Mouse (Mus musculus) stomach, postnatal 0 days (tissue): ENCODE measurements around the gene Stk35. TPM values are rescaled to one million over a fixed set of nuclear protein-coding genes. Genes with fewer than 3 reads are reported as not detected.

Experiments used
- ATAC-seq: fragments of 200-750 bp; cut with Nextera tagmentation; 2 replicates; pipeline ENCODE4 v1.8.0; 2017; ENCODE audit not compliant: low FRiP score, low TSS enrichment
- DNase-seq: peaks from one replicate; pipeline ENCODE4 v3.0.0-alpha.2; 2016; ENCODE audit warnings: low spot score
- H3K27ac ChIP-seq: fragments of 300-500 bp; sonication (generic); replicated peaks from 2 replicates; pipeline ENCODE4 v1.5.1; 2014; ENCODE audit warnings: mild to moderate bottlenecking, control low read depth
- H3K27me3 ChIP-seq: fragments of 300-500 bp; sonication (generic); 2 replicates; pipeline ENCODE4 v1.6.1; 2014; ENCODE audit warnings: low read length; ENCODE audit not compliant: control insufficient read depth, insufficient read depth
- H3K36me3 ChIP-seq: fragments of 300-500 bp; sonication (generic); 2 replicates; pipeline ENCODE4 v1.6.1; 2014; ENCODE audit warnings: low read length, mixed read lengths; ENCODE audit not compliant: control insufficient read depth, insufficient read depth
- H3K4me1 ChIP-seq: fragments of 300-500 bp; sonication (generic); replicated peaks from 2 replicates; pipeline ENCODE4 v1.6.1; 2014; ENCODE audit warnings: antibody characterized with exemption; ENCODE audit not compliant: control insufficient read depth, insufficient read depth
- H3K4me2 ChIP-seq: fragments of 300-500 bp; sonication (generic); replicated peaks from 2 replicates; pipeline ENCODE4 v1.6.1; 2014; ENCODE audit warnings: low read depth, mild to moderate bottlenecking, control low read depth, moderate library complexity
- H3K4me3 ChIP-seq: fragments of 300-500 bp; sonication (generic); 2 replicates; pipeline ENCODE4 v1.5.1; 2014; ENCODE audit warnings: low read depth, low read length, control low read depth
- H3K9ac ChIP-seq: fragments of 300-500 bp; sonication (generic); 2 replicates; pipeline ENCODE4 v1.6.1; 2014; ENCODE audit warnings: mild to moderate bottlenecking, low read length, control low read depth, mixed read lengths
- H3K9me3 ChIP-seq: fragments of 300-500 bp; sonication (generic); 2 replicates; pipeline ENCODE4 v1.6.1; 2016; ENCODE audit warnings: low read length; ENCODE audit not compliant: control insufficient read depth
- CTCF ChIP-seq: IDR thresholded peaks from 2 replicates; pipeline ENCODE4 v1.5.1; 2016; ENCODE audit warnings: antibody characterized with exemption, low read depth, mild to moderate bottlenecking, moderate library complexity
- EP300 ChIP-seq: optimal IDR thresholded peaks from 2 replicates; pipeline ENCODE3; 2016; ENCODE audit warnings: antibody characterized with exemption
- WGBS: fragments of 180-500 bp; shearing (Covaris S2); extraction: QIAGEN DNeasy Blood & Tissue Kit; methylation state at CpG from one replicate; pipeline ENCODE4 v1.1.7; 2014; 5-methylcytosine and 5-hydroxymethylcytosine counted together
- polyA plus RNA-seq: library from polyadenylated mRNA; unstranded; fragments of >200 nt; fragmentation: Nextera tagmentation; extraction: Ambion mirVana; gene quantifications from 2 replicates; pipeline ENCODE4 v1.2.1, GENCODE M21; 2015

Stk35 gene
- polyA plus RNA-seq, 1 experiment from 2014 or later = 5.8 TPM

DNA sequence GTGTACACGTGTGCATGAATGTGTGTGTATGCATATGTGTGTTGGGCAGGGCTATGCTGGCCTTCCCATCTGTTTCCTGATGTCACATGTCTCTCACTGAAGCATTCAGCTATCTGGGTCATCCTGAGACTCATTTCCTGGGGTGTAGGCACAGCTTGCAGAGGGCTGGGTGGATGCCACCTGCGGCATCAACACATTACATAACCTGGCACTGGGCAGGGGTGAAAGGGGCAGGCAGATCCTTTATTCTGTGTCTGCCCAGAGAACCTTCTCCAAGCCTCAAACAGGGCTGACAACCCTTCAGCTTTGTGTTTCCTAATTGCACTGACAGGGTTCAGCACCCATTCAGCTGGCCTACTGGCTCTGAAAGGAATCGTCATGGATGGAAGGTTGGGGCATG is 64.6 kb downstream of the Stk35 start:
- Histone ChIP-seq H3K9me3 (no peaks in the 10 kb centered on the region), H3K27me3 (no peaks in the 10 kb centered on the region), H3K4me2 (no peak overlapping the region), H3K4me3 (no peak overlapping the region), H3K36me3 (no peaks in the 10 kb centered on the region), H3K9ac (no peak overlapping the region), H3K4me1 (no peaks in the 10 kb centered on the region), H3K27ac (no peak overlapping the region)
- no peak for TF ChIP-seq CTCF
- TF ChIP-seq EP300 = no peak
- no peak for ATAC-seq
- 74% methylated on average over 3 of the region's 3 CpGs for WGBS
- DNase-seq = no peak

DNA sequence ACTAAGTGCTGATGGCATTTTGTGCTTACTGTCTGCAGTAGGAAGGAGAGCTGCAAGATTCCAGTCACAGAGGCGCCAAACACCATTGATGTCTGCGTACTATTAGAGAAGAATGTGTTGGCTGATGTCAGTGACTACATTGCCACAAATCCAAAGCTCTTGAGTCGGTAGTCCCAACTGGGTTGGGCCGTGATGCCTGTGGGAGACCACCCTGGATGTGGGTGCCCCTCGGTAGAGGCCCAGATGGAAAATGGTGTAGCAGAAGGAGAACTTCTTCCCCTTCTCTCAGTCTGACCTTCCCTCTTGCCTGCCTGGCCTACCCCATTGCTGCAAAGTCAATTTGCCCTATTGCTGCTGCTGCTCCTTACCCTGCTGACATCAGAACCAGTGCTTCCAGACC is 68.8 kb downstream of the Stk35 start:
- H3K4me1 ChIP-seq = no peaks in the 10 kb centered on the region
- no peak overlapping the region for H3K4me3 ChIP-seq
- no peaks in the 10 kb centered on the region for H3K9me3 ChIP-seq
- ATAC-seq = no peak
- DNase-seq = no peak
- H3K4me2 ChIP-seq = no peak overlapping the region
- no peak overlapping the region for H3K9ac ChIP-seq
- 88% methylated on average over 5 of the region's 5 CpGs for WGBS
- H3K36me3 ChIP-seq = no peaks in the 10 kb centered on the region
- H3K27ac ChIP-seq = no peak overlapping the region
- TF ChIP-seq EP300 = no peak
- H3K27me3 ChIP-seq = no peaks in the 10 kb centered on the region

DNA sequence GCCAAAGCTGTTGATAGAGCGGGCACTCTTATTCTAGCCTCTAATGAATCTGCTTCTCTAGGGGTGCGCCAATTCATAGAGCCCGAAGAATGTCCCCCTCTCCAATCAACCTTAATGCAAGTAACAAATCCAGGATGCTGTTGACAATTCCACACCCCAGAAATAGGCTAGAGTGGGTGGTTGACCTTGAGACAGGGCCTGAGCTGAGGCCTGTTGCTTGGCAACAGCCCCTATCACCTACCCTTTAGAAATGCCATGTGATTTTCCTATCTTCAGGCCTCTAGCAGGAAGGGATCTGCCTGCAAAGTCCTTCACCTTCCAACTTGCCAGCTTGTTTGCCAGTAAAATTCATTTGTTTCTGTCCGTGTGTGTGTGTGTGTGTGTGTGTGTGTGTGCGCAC is 70.9 kb downstream of the Stk35 start:
- no peaks in the 10 kb centered on the region for H3K36me3 ChIP-seq
- H3K4me1 ChIP-seq = no peaks in the 10 kb centered on the region
- TF ChIP-seq CTCF (no peak), EP300 (no peak)
- no peak overlapping the region for H3K4me2 ChIP-seq
- DNase-seq (no peak), ATAC-seq (no peak)
- H3K9ac ChIP-seq = no peak overlapping the region
- H3K9me3 ChIP-seq = no peaks in the 10 kb centered on the region
- WGBS = 84% methylated on average over 5 of the region's 5 CpGs
- no peak overlapping the region for H3K4me3 ChIP-seq
- no peaks in the 10 kb centered on the region for H3K27me3 ChIP-seq
- H3K27ac ChIP-seq = no peak overlapping the region

DNA sequence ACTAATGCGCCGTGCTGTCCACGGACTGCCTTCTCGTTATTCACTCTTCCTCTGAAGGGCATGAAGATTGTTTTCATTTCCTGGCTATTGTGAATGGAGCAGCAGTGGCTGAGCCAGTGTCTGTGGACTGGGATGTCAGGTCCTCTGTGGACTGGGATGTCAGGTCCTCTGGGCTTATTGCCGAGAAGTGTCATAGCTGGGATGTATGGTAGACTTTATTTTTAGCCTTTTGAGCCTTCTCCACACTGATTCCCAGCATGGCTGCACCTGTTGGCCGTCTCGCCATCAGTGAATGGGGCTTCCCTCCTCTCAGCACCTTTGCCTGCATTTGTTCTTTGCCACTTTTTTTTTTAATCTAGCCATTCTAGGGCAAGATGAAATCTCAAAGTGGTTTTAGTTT is 71.8 kb downstream of the Stk35 start:
- Histone ChIP-seq H3K4me3 (no peak overlapping the region), H3K36me3 (no peaks in the 10 kb centered on the region), H3K9ac (no peak overlapping the region), H3K27me3 (no peaks in the 10 kb centered on the region), H3K4me1 (no peaks in the 10 kb centered on the region), H3K4me2 (no peak overlapping the region), H3K27ac (no peak overlapping the region), H3K9me3 (no peaks in the 10 kb centered on the region)
- no peak for ATAC-seq
- TF ChIP-seq CTCF = no peak
- no peak for TF ChIP-seq EP300
- no peak for DNase-seq
- 82% methylated on average over 7 of the region's 7 CpGs for WGBS

DNA sequence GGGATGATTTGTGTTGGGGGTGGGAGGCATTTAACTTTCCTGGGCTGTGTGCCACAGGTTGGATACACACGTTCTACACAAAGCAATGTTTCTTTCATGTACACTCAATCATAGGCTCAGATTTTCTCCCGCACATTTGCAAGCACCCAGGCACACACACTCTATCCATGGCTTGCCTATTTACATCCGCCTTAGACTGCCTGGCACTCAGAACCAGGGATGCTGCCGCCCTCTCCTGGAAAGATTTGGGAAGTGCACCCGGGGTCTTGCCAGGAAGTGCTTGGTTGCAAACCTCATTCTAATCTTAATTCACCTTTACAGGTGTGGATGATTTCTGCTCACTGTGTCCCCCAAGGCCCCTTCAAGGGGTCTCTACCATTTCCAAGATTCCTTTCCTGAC is 73.2 kb downstream of the Stk35 start:
- DNase-seq (peak; percentile 89), ATAC-seq (peak; percentile 40; the same call in 1 of the 2 replicates)
- no peaks in the 10 kb centered on the region for H3K9me3 ChIP-seq
- H3K9ac ChIP-seq = no peak overlapping the region
- no peaks in the 10 kb centered on the region for H3K36me3 ChIP-seq
- no peak overlapping the region for H3K4me2 ChIP-seq
- no peaks in the 10 kb centered on the region for H3K27me3 ChIP-seq
- peak; percentile 98 for TF ChIP-seq CTCF
- TF ChIP-seq EP300 = no peak
- 6% methylated on average over 5 of the region's 5 CpGs for WGBS
- H3K4me1 ChIP-seq = no peaks in the 10 kb centered on the region
- H3K27ac ChIP-seq = no peak overlapping the region
- H3K4me3 ChIP-seq = no peak overlapping the region

DNA sequence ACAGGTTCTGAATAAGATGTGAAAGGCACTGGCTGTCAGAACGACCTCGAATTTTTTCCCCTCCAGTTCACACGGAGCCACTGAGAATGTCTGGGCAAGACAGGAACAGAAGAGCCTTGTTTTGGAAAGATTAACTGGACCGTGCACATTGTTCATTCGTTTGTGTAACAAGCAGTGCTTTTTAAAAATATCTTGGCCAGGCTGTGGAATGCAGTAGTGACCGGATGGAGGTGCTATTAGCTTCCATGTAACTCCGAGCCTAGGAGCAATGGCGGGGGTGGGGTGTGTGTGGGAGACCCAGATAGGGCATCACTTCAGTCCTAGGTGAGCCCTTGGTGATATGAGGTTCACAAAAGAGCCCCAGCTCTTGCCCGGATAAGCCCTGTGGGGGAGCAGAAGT is 73.8 kb downstream of the Stk35 start:
- TF ChIP-seq EP300 = no peak
- TF ChIP-seq CTCF = no peak
- no peaks in the 10 kb centered on the region for H3K9me3 ChIP-seq
- H3K27me3 ChIP-seq = no peaks in the 10 kb centered on the region
- WGBS = 56% methylated on average over 9 of the region's 9 CpGs
- H3K4me1 ChIP-seq = no peaks in the 10 kb centered on the region
- DNase-seq (no peak), ATAC-seq (no peak)
- H3K36me3 ChIP-seq = no peaks in the 10 kb centered on the region
- no peak overlapping the region for H3K4me2 ChIP-seq
- no peak overlapping the region for H3K27ac ChIP-seq
- no peak overlapping the region for H3K9ac ChIP-seq
- no peak overlapping the region for H3K4me3 ChIP-seq
